In the genomic region with DNA sequence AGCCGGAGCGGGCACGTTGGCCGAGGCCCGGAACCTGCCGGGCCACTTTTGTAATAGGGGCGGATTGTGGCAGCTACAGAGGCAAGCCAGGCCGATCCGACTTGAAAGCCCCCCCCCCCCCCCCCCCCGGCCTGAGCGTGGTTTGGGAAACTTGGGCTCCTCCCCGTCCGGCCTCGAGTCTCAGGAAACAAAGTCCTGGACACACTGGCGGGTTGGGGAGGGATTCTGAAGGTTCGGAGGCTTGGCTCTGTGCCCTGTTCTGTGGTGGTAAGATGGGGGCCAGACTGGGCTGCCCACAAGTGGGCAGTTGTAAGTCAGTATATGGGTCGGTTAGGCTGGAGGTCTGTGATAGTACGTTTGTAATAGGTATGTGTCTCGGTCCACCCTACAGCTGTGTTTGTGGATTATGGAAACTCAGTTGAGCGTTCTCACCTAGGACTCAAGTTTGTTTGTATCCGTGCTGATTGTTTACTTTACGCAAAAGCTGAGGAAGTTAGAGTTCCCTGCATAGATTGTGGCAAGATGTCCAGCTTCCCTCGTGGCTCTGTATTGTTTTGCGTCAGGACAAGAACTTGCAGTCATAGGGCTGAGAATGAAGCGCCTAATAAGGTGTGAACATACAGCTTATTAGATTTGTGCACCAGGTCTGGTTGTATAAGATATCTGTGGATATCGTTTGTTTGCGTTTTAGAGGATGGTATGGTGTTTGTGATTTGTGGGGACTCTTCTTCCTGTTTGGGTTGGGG, we compare ENCODE assay signal across 12 mouse cellular contexts. TPM values are rescaled to one million over a fixed set of nuclear protein-coding genes. Genes with fewer than 3 reads are reported as not detected.
DNase-seq lines count a peak whose midpoint lies in the region; ATAC-seq and TF ChIP-seq lines count a peak whose summit lies in the region.
"Had no signal": no experiment of that assay in that cellular context is flagged by ENCODE, and none has a peak within 500 bp of the region (broad histone marks: within the 10 kb centered on the region; RNA-seq: fewer than 3 reads in every experiment).

No protein-coding gene starts in this region.

- peak overlapping the region; percentile 3; the same call in 1 of the 2 replicates for H3K4me3 ChIP-seq in lung, postnatal 0 days (ENCODE audit: low read depth, low read length)
- H3K4me3 ChIP-seq in kidney, postnatal 0 days (replicated peaks; ENCODE audit: low read depth, low read length), result no peak overlapping the region
- no peak overlapping the region for H3K4me3 ChIP-seq in midbrain, embryonic 16.5 days (ENCODE audit: low read depth, low read length)

- DNase-seq in cerebellum, postnatal 10 days, result peak; percentile 26 to 31
- no peak for DNase-seq in cerebellum, adult 9-11 months
- DNase-seq in lung, postnatal 0 days (ENCODE audit: low spot score), result no peak
- no peak for DNase-seq in lung, postnatal 36 days
- peak; percentile 34 for DNase-seq in kidney, postnatal 0 days (ENCODE audit: low spot score)
- no peak for DNase-seq in adrenal gland, postnatal 36 days
- DNase-seq in spleen, adult 12 weeks (ENCODE audit: low spot score), result no peak
- DNase-seq: gastrocnemius, postnatal 36 days; lung, adult 18-20 months had no signal

- no peak for ATAC-seq in lung, postnatal 0 days
- ATAC-seq in kidney, postnatal 0 days (replicated peaks; ENCODE audit: low FRiP score, low read depth), result peak; percentile 21; the same call in 1 of the 2 replicates
- ATAC-seq in midbrain, embryonic 16.5 days, result no peak
- ATAC-seq: intestine, postnatal 0 days had no signal

- peaks cover 73% of the 10 kb centered on the region for H3K27me3 ChIP-seq in lung, postnatal 0 days (replicated peaks; ENCODE audit: insufficient read depth, low read length)
- H3K27me3 ChIP-seq in kidney, postnatal 0 days (ENCODE audit: insufficient read depth, low read length), result peaks cover 33% of the 10 kb centered on the region
- peaks cover 68% of the 10 kb centered on the region for H3K27me3 ChIP-seq in midbrain, embryonic 16.5 days (ENCODE audit: control insufficient read depth, insufficient read depth, low read depth, low read length)

- no peaks in the 10 kb centered on the region for H3K9me3 ChIP-seq in lung, postnatal 0 days (ENCODE audit: low read length)
- H3K9me3 ChIP-seq in kidney, postnatal 0 days (replicated peaks; ENCODE audit: low read length), result no peaks in the 10 kb centered on the region
- no peaks in the 10 kb centered on the region for H3K9me3 ChIP-seq in midbrain, embryonic 16.5 days (replicated peaks; ENCODE audit: control insufficient read depth, low read length, poor library complexity, severe bottlenecking)

- no peaks in the 10 kb centered on the region for H3K36me3 ChIP-seq in lung, postnatal 0 days (ENCODE audit: insufficient read depth, low read length)
- H3K36me3 ChIP-seq in kidney, postnatal 0 days (ENCODE audit: insufficient read depth, low read length), result no peaks in the 10 kb centered on the region
- H3K36me3 ChIP-seq in midbrain, embryonic 16.5 days (ENCODE audit: control insufficient read depth, insufficient read depth, low read length), result no peaks in the 10 kb centered on the region

- no peak for TF ChIP-seq EP300 in lung, postnatal 0 days (IDR thresholded peaks at IDR 0.05)

- no peak overlapping the region for H3K9ac ChIP-seq in lung, postnatal 0 days (replicated peaks; ENCODE audit: low read depth)
- 0 out of 2 replicates have a peak overlapping the region, but pooled peaks have one; percentile 37 for H3K9ac ChIP-seq in kidney, postnatal 0 days (ENCODE audit: low read depth, low read length)
- H3K9ac ChIP-seq in midbrain, embryonic 16.5 days (ENCODE audit: low read depth, low read length), result no peak overlapping the region

- no peak for TF ChIP-seq CTCF in lung, postnatal 0 days (IDR thresholded peaks at IDR 0.05)
- no peak for TF ChIP-seq CTCF in kidney, postnatal 0 days (IDR thresholded peaks at IDR 0.05; ENCODE audit: low read depth)

- 3% methylated on average over 26 of the region's 27 CpGs for WGBS in lung, postnatal 0 days
- 8% methylated on average over 24 of the region's 27 CpGs for WGBS in kidney, postnatal 0 days
- WGBS in midbrain, embryonic 16.5 days, result 3% methylated on average over 25 of the region's 27 CpGs

- H3K27ac ChIP-seq in lung, postnatal 0 days (ENCODE audit: low read length), result no peak overlapping the region
- peak overlapping the region; percentile 77 for H3K27ac ChIP-seq in kidney, postnatal 0 days
- peak overlapping the region; percentile 65; the same call in 1 of the 2 replicates for H3K27ac ChIP-seq in midbrain, embryonic 16.5 days (ENCODE audit: low read length)

- H3K4me1 ChIP-seq in lung, postnatal 0 days (ENCODE audit: insufficient read depth, low read depth, low read length), result no peaks in the 10 kb centered on the region
- peaks cover 10% of the 10 kb centered on the region; the same call in 1 of the 2 replicates for H3K4me1 ChIP-seq in kidney, postnatal 0 days (replicated peaks; ENCODE audit: insufficient read depth, low read length)
- H3K4me1 ChIP-seq in midbrain, embryonic 16.5 days (ENCODE audit: control insufficient read depth, insufficient read depth, low read length), result peaks cover 23% of the 10 kb centered on the region

- no peak overlapping the region for H3K4me2 ChIP-seq in lung, postnatal 0 days (replicated peaks; ENCODE audit: low read depth, low read length)
- peak overlapping the region; percentile 50 for H3K4me2 ChIP-seq in kidney, postnatal 0 days (ENCODE audit: low read length)
- H3K4me2 ChIP-seq in midbrain, embryonic 16.5 days (ENCODE audit: low read length), result peak overlapping the region; percentile 29

RNA-seq across cellular contexts. Expression of a gene that starts 10.1 kb away (rescaled TPM):
- polyA plus RNA-seq in lung, postnatal 0 days (2015; fragmentation: Nextera tagmentation; extraction: Ambion mirVana), result not detected in 2 replicates
- 24.2 and 25.4 TPM in 2 replicates for polyA plus RNA-seq in kidney, postnatal 0 days (2015; fragmentation: Nextera tagmentation; extraction: Ambion mirVana)
- 10.8 and 14.2 TPM in 2 replicates for polyA plus RNA-seq in midbrain, embryonic 16.5 days (2015; fragmentation: Nextera tagmentation; extraction: Ambion mirVana)
- under 1 TPM; 0.26 TPM for total RNA-seq in adrenal gland, postnatal 36 days (2021)
- polyA plus RNA-seq: intestine, postnatal 0 days; neural tube, embryonic 14.5 days had no signal

Comparison
In these comparisons a context has a peak if more than half of its experiments do, and no peak if none do; other contexts are left out.
1. DNase-seq: peak in cerebellum, postnatal 10 days (2 of 2) and kidney, postnatal 0 days (single experiment); none in cerebellum, adult 9-11 months (single experiment), lung, postnatal 0 days (single experiment), lung, postnatal 36 days (single experiment), adrenal gland, postnatal 36 days (0 of 2) and spleen, adult 12 weeks (single experiment).
2. RNA of a gene that starts 10.1 kb away (polyA plus RNA-seq): 24.2 to 25.4 TPM in kidney, postnatal 0 days and 10.8 to 14.2 TPM in midbrain, embryonic 16.5 days; not detected in lung, postnatal 0 days; every median in the first group is over 10 times any median in the second.